Mouse (Mus musculus) G1E (cell line): ENCODE data around the gene Adprhl1. TPM values are rescaled to one million over a fixed set of nuclear protein-coding genes. Genes with fewer than 3 reads are reported as not detected.
A peak's percentile ranks its signal among the peaks of the same experiment; 100 is the strongest.

Source experiments
- ATAC-seq: 2 replicates; pipeline ENCODE4 v1.8.0; 2016; ENCODE audit warnings: mild to moderate bottlenecking; ENCODE audit not compliant: insufficient number of reproducible peaks, poor library complexity, low FRiP score, severe bottlenecking; ENCODE audit errors: extremely low read depth
- DNase-seq: peaks from one replicate; pipeline ENCODE4 v3.0.0; 2012; ENCODE audit warnings: low spot score
- H3K27me3 ChIP-seq: 2 replicates; pipeline ENCODE4 v1.6.1; 2012; ENCODE audit warnings: mild to moderate bottlenecking, low read length, inconsistent platforms; ENCODE audit not compliant: insufficient read depth
- H3K36me3 ChIP-seq: replicated peaks from 2 replicates; pipeline ENCODE3; 2012; ENCODE audit warnings: mild to moderate bottlenecking, inconsistent platforms
- H3K4me1 ChIP-seq: 2 replicates; pipeline ENCODE4 v1.6.1; 2012; ENCODE audit warnings: low read depth, low read length, inconsistent platforms, mixed read lengths; ENCODE audit not compliant: insufficient read depth
- H3K4me3 ChIP-seq: 2 replicates; pipeline ENCODE4 v1.5.1; 2012; ENCODE audit warnings: low read depth, mild to moderate bottlenecking, inconsistent platforms, low read length, moderate library complexity, mixed read lengths
- H3K9me3 ChIP-seq: replicated peaks from 2 replicates; pipeline ENCODE4 v1.6.1; 2012; ENCODE audit warnings: inconsistent platforms
- CTCF ChIP-seq: IDR thresholded peaks from 2 replicates; pipeline ENCODE4 v1.5.1; 2012; ENCODE audit warnings: low read depth, low read length, inconsistent platforms, mixed read lengths
- GATA1 ChIP-seq: IDR thresholded peaks from 2 replicates; pipeline ENCODE4 v1.6.1; 2012; ENCODE audit warnings: borderline replicate concordance, low read length, inconsistent platforms, mixed read lengths
- GATA2 ChIP-seq: IDR thresholded peaks from 2 replicates; pipeline ENCODE4 v1.6.1; 2012; ENCODE audit warnings: low read depth, low read length, inconsistent platforms, borderline replicate concordance
- POLR2AphosphoS5 ChIP-seq: IDR thresholded peaks from 2 replicates; pipeline ENCODE4 v1.6.1; 2012; ENCODE audit warnings: low read depth, low read length, inconsistent platforms; ENCODE audit not compliant: insufficient replicate concordance
- TAL1 ChIP-seq: conservative IDR thresholded peaks from 2 replicates; pipeline ENCODE4 v1.6.1; 2012; ENCODE audit warnings: low read depth, low read length, inconsistent platforms, mixed read lengths
- polyA plus RNA-seq: library from polyadenylated mRNA; stranded (reverse); fragments of >175 nt; gene quantifications from 2 replicates; pipeline ENCODE4 v1.2.3, GENCODE M21; 2012
- total RNA-seq, 2 experiments: library from RNA; stranded (forward) in 1 of 2; stranded (reverse) in 1 of 2; fragments of 200-1000 nt in 1 of 2; fragments of >200 nt in 1 of 2; fragmentation: Nextera tagmentation in 1 of 2; gene quantifications; 2 replicates each; pipeline ENCODE4 v1.2.3; 2014 to 2017

Gene Adprhl1
- total and polyA plus RNA-seq, 3 experiments, result 0.22 TPM; not detected in 2

DNA sequence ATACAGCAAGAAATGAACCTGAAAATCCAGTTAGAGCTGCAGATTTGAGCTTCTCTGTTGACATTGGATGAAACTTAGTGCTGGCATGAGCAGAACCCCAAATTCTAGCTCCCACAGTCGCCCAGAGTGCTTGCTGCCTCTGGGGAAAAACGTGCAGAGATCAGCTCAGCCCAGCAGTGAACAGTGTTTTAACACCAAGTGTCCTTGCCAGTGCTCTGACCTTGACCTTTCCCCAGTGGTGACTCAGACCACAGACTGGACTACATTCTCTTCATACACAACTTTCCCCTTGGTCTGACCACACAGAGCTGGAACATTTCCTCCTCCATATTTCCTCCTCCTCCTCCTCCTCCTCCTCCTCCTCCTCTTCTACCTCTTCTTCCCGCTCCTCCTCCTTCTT is 51.9 kb downstream of the Adprhl1 start:
- peaks cover 86% of the 10 kb centered on the region for H3K4me1 ChIP-seq
- ATAC-seq (no peak), DNase-seq (no peak)
- H3K27me3 ChIP-seq, result no peaks in the 10 kb centered on the region
- peak overlapping the region; percentile 85; the same call in 1 of the 2 replicates for H3K4me3 ChIP-seq
- TF ChIP-seq POLR2AphosphoS5 (no peak), GATA2 (no peak), TAL1 (no peak), CTCF (no peak), GATA1 (no peak)
- 0 out of 2 replicates have a peak, but pooled peaks cover 4% of the 10 kb centered on the region for H3K9me3 ChIP-seq
- peaks cover 17% of the 10 kb centered on the region for H3K36me3 ChIP-seq

DNA sequence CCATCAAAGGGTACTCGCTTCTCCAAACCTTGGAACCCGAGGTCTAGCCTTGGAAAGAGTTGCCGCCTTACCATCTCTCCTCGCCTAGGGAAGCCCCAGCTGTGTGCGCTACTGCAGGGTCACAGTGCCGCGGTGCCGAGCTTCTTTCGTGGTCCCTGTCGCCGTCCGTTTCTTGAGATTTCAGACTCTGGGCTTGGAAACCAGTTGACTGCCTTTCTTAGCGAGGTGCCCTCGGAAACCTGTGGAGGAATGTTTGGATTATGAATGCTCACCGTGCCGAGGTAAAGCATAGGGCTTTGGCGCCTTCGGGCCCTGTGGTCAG is 53.0 kb downstream of the Adprhl1 start:
- peak overlapping the region; percentile 85 for H3K4me3 ChIP-seq
- ATAC-seq (no peak), DNase-seq (peak; percentile 50)
- TF ChIP-seq POLR2AphosphoS5 (no peak), GATA2 (no peak), CTCF (no peak), GATA1 (no peak), TAL1 (no peak)
- H3K9me3 ChIP-seq, result 0 out of 2 replicates have a peak, but pooled peaks cover 4% of the 10 kb centered on the region
- H3K4me1 ChIP-seq, result peaks cover 86% of the 10 kb centered on the region
- H3K36me3 ChIP-seq, result peaks cover 28% of the 10 kb centered on the region
- H3K27me3 ChIP-seq, result no peaks in the 10 kb centered on the region

DNA sequence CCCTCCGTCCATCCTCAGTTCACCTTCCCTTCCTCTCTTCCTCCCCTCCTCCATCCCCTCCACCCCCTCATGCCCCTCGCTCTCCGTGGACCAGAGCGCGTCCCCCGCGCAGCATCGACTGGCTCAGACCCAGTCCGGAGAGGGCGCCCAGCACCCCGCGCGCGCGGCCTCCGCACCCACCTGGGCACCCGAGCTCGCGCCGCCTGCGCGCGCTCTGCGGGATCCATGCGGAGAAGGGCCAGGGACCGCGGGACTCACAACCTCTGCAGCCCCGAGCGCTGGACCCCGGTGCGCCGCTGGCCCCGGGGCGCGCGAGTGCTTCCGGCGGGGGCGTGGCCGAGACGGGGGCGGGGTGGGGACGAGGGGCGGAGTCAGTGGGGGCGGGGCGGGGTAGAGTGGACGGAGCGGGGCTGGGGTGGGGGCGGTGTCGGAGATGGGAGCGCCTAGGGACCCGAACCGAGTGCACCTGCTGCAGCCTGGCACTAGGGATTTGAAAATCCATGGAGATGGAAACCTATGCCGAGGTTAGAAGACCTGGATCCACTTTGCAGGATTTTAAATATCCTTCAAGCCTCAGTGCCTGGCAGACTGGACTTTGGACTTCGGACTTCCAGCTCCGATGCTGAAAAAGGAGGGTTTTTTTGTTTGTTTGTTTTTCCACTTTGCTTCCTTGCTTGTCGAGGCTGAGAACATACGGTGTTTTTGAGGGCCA is 53.5 kb downstream of the Adprhl1 start, which contains the start of gene Grtp1:
TSS of gene Grtp1 (minus strand) at position 320 of the 712 bp plus-strand sequence.
- no peaks in the 10 kb centered on the region for H3K27me3 ChIP-seq
- 0 out of 2 replicates have a peak, but pooled peaks cover 4% of the 10 kb centered on the region for H3K9me3 ChIP-seq
- H3K4me3 ChIP-seq, result peak within 1 kb of the TSS; percentile 85
- peaks cover 31% of the 10 kb centered on the region for H3K36me3 ChIP-seq
- H3K4me1 ChIP-seq, result peaks cover 86% of the 10 kb centered on the region
- no peak for TF ChIP-seq TAL1
- TF ChIP-seq CTCF, result no peak
- TF ChIP-seq GATA1, result no peak
- TF ChIP-seq GATA2, result no peak
- TF ChIP-seq POLR2AphosphoS5, result no peak
- ATAC-seq (no peak), DNase-seq (peak; percentile 76)

DNA sequence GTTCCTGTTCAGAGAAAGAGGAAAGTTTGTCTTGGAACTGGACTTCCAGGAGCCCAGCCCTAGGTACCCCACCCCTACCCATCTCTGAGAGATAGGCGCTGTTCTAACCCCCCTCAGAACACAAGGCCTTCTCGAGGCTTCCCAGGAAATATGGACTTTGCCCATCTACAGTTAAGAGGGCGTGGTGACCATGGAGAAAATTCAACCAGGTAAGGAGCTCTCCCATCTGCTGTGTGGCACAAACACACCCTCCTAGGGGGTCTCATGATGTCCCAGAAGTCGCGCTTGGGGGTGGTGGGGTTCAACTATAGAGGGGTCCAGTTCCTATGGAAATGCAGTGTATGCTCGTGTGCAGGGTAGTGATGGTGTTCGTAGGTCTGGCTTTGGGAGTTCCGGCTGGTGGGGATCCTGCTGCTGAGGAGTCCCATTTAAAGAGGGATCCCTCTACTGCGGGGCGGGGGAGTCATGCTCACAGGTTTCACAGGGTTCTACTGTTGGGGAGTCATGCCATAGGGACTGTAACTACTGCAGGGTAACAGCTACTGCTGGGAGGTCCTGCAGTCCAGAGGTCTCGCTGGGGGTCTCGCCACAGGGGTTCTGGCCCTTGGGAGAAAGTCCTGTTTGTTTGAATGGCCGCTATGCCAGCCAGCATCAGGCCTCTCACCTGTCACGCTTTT is 54.4 kb downstream of the Adprhl1 start:
- Histone ChIP-seq H3K27me3 (no peaks in the 10 kb centered on the region), H3K4me3 (peak overlapping the region; percentile 85), H3K9me3 (0 out of 2 replicates have a peak, but pooled peaks cover 4% of the 10 kb centered on the region), H3K36me3 (peaks cover 38% of the 10 kb centered on the region), H3K4me1 (peaks cover 83% of the 10 kb centered on the region)
- DNase-seq (no peak), ATAC-seq (no peak)
- TF ChIP-seq GATA2 (no peak), TAL1 (no peak), GATA1 (no peak), CTCF (no peak), POLR2AphosphoS5 (no peak)

DNA sequence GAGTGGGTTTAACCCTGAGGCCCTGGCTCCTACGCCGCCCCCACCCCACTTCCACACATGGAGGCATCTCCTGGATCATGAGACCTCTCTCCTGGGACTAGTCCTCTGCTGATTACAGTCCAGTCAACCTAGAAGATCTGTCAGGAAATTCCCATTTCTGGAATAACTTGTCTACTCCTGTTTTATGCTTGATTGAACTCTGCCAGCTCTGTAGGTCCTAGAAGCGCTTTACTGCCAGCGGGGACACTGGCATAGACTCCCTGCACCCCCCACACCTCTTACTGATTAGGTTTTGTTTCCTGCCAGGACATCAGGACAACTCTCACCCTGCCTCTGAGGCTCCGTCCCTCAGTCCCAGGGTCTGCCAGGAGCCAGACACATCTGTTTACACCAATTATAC is 56.5 kb downstream of the Adprhl1 start:
- Histone ChIP-seq H3K4me3 (no peak overlapping the region), H3K9me3 (no peaks in the 10 kb centered on the region), H3K36me3 (peaks cover 46% of the 10 kb centered on the region), H3K4me1 (peaks cover 64% of the 10 kb centered on the region), H3K27me3 (no peaks in the 10 kb centered on the region)
- TF ChIP-seq TAL1, result no peak
- ATAC-seq, result no peak
- DNase-seq, result no peak

DNA sequence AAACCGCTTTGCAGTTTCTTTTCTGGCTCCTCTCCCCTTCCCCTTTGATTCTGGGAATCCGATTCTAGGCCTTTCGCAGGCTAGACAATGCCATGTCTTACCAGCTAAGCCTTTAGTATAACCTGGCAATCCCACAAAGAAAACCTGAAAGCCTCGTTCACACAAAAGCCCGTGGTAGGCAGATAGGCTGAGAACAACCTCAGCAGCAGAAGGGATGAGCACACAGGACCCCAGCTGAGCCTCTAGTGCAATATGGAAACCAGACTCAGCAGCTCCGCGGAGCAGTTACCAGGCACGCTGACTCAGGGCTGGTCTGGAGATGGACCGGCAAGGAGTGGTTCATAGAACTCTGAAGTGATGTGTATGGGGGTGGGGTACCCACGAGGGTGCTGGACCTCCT is 59.1 kb downstream of the Adprhl1 start:
- H3K4me3 ChIP-seq, result no peak overlapping the region
- ATAC-seq, result no peak
- H3K36me3 ChIP-seq, result peaks cover 69% of the 10 kb centered on the region
- no peak for DNase-seq
- H3K27me3 ChIP-seq, result no peaks in the 10 kb centered on the region
- TF ChIP-seq GATA2, result no peak
- TF ChIP-seq TAL1, result no peak
- no peak for TF ChIP-seq GATA1
- no peak for TF ChIP-seq POLR2AphosphoS5
- no peak for TF ChIP-seq CTCF
- H3K9me3 ChIP-seq, result no peaks in the 10 kb centered on the region
- peaks cover 40% of the 10 kb centered on the region for H3K4me1 ChIP-seq
